Mouse (Mus musculus): Measurements from ENCODE around the gene Mmgt2.
A peak's percentile ranks its signal among the peaks of the same experiment; 100 is the strongest.

Gene Mmgt2

DNA sequence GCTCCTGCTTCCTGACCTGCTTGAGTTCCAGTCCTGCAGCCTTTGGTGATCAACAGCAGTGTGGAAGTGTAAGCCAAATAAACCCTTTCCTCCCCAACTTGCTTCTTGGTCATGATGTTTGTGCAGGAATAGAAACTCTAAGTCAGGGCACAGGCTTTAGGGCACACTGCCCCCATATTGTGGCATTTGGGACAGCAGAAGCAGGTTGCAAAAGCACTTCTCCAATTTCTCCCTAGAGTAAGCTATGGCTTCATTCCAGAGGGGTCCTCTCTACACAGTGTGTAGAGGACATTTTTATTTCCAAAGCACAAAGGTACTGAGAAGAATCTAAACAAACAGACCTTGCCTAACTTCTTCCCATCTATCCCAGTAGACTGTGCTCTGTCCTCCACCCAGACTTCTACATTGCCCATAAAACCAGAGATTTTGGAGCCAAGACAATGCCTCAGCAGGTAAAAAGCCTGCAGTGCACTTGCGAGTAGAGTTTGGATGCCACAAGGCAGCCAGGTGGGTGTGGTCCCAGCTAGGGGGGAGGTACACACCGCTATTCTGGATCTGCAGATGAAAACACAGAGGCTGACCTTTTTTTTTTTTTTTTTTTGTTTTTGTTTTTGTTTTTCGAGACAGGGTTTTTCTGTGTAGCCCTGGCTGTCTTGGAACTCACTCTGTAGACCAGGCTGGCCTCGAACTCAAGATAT lies 26.7 kb upstream of the Mmgt2 start:
- DNase-seq, result no peak

DNA sequence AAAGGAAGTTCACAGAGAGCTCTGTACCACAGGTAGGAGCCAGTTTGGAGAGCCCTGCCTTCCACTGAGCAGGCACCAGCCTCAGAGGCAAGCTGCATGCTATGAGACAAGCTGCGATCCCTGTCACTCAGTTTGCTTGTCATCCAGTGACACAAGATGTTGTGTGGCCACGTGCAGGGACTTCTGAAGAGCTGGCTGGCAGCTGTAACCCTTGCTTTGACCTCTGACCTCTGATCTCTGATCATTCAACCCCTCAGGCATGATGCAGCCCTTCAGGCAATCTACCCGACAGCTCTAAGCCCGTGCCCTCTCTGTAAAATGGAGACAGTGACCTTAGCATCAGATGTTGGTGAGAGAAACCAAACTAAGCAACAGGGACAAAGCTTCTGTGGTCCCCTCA lies 25.6 kb upstream of the Mmgt2 start:
- no peak for DNase-seq

DNA sequence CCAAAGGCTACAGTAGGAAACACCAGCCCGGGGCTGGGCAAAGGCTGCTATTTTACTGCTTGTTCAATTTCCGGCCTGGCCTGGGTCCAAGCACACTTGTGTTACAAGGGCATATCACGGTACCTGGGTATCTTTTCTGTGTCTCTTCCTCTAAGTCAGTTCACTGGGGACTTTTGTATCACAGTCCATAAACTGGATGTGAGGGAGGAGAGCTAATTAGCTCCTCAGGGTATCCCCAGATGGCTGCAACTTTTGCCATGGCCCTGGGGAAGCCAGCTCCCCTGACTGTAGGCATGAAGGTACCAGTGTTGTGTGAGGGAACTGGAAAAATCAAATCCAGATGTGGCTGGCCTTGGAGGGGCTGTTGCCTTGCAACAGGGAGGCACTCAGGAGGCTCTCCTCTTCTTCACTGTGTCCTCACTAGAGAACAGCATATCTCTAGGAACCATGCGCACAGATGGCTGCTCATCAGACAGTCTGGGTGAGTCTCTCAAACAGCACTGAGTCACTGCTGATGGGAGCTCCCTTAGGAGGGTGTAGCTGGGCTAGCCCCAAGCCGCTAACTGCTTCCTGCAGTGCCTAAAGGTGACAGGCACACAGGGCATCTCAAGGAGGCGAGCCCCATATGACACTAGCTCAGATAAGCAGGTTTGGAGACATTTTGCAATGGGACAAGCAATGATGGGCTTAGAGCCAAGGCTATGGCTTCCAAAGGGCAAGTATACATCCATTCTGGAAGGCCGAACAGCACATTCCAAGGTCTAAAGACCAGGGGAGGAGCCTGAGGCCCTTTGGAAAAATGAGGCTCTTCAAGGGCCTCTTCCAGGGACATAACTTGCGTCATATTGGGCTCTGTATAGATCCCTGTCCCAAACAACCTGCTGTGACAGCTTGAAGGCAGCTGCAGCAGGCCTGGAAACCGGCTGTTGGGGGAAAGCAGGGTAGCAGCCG lies 23.8 kb upstream of the Mmgt2 start:
- peak; percentile 45 to 73 for DNase-seq

DNA sequence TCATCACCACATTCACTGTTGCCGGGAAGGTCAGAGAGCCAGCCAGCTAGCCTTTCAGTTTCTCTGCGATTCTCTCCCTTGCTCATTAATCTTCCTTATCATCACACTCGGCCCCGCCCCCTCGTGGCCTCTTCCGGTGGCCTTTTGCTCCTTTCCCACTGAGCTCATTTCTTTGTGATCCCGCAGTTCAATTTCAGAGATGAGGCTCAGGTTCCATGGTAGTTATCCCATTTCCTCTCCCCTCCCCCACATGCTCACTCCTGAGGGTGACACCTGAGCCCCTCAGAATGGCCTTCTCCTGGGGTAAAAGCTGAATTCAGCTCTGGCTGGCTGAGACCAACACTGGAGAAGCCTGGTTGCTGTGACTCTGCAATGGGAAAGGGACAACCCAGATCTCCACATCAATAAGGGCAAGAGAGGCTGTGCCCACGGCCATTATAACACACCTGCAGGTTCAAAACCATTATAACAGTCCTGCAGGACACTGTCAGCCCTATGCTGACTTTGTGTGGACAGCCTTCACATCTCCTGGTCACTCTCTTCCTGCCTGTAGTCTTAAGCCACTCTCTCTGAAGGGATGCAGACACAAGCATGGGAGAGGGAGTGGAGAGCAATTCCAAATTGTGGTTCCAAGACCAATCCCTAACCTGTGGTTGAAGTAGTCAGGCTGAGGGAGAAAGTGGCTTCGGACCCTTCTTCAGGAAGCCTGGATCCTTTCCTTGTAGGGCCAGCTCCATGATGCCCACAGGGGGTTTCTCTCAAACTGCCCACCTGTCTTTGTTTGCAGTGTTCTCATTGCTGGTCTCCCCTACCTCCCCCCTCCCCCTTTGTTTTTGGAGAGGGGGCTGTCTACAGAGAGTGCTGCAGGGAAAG lies 18.9 kb upstream of the Mmgt2 start:
- peak; percentile 40 to 67 for DNase-seq

DNA sequence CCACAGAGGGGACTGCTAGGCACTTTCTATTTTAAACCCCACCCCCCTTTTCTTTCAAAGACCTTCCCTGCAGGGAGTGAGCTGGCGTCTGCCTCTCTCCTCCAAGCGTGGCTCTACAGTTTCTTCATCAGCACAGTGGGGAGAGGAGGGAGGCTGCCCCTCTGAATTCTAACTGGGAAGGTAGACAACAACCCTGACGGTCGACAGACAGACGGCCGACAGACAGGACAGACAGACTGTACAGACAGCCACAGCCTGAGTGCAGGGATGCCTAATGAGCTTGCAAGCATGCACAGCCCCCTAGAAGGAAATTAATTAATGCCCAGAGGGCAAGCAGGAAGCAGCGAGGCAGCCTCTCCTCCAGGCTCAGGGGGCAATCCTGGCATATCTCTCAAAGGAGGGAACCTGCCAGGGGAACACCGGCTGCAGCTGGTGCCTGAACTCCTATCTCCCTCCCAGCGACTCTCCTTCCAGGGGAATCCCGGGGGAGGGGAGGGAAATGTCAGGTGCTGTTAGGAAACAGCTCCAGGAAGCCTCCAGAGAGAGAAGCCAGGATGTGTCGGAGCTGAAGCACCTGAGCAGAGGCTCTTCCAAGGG lies 18.1 kb upstream of the Mmgt2 start:
- no peak for DNase-seq

DNA sequence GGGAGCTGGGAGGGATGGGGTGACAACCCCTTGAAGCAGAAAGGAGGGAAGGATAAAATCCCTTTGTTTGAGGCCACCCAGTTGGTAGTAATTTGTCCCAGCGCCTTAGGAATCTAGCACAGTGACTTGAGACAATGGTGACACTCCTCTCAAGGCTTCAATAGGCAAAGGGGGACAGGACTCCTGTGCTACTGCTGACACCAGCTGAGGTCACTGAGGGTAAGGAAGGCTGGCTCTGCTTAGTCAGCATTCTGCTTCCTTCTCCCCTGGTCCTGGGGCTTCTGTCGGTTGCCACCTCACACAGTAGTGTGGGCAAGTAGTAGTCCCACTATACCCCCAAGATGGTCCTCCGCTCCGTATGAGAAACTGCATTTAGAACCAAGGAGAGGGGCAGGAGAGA lies 17.3 kb upstream of the Mmgt2 start:
- no peak for DNase-seq

DNA sequence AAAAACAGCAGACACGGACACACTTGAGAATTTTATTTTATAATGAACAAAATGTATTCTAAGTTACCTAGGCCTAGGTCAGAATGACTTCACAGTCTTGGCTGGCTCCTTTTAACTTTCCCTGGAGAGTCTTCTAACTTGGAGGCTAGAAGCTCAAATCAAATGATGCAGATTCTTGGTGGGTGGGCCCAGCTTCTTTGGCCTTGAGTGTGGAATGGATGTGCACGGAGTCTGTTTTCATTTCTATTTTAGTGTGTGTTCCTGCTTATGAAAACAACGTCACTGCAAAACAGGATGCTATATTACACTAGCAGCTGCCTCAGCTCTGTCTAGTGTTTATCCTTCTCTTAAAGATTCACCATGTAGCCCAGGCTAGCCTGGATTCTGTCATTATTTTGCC lies 13.1 kb upstream of the Mmgt2 start:
- DNase-seq, result no peak

DNA sequence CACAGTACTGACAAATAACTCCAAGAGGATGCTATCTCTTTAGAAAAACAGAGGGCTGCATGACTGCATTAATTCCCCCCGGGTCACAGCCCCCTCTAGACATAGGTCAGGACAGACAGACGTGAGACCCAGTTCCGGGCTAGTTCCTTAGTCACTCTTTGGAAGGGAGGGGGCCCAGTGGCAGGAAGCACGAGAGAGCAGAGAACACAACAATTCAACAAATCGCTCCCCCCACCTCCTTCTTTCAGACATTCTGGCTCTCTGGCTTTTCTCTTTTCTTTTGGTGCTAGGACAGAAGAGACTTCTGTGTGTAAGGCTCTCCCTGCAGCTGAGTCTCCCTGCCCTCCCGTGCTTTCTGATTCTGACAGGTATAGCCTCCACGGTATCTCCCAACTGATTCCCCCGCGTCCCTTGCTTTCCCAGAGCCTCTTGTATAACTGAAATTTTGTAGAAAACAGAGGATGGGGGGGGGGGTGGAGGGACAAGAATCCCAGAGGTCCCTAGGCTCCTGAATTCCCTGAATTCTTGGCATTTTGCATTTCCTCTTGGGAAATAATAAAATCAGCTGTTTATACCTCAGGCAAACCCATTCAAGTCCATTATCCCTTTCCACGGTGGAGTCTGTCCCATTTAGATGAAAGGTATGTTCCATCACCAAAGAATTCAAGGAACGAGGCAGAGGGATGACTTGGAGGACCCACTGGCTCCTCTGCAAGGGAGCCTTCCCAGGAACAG lies 12.2 kb upstream of the Mmgt2 start:
- DNase-seq, result peak in 1 of 2 experiments; percentile 32

DNA sequence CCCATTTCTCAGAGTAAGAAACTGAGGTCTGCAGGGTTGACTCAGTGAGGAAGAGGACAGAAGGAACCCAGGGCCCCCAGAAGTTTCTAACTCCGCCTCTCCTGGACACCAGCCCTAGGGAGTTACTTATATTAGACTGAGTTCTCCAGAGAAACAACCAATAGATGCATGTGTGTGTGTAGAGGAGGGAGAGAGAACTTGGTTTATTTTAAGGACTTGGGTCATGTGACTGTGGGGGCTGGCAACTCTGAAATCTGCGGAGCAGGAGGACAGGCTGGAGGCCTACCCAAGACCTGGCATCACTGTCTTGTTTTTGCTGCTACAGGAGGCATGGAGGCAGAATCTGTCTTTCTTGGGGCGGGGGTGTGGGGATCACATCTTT lies 11.6 kb upstream of the Mmgt2 start:
- peak; percentile 37 to 38 for DNase-seq

DNA sequence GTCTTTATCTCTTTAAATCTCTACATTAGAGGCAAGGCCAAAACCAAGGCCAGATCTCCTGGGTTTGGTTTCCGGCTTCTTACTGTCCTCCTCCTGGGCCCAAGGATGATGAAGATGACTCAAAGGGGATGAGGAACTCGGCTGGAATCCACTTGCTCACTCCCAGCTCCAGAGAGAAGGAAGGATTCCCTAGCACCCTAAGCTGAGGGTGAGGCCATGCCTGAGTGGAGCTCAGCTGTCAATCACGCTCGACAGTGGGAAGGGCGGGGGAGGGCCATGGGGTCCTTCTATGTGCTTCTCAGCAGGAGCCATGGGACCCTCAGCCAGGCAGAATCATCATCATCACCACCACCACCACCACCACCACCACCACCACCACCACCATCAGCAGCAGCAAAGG lies 11.1 kb upstream of the Mmgt2 start:
- DNase-seq, result no peak

DNA sequence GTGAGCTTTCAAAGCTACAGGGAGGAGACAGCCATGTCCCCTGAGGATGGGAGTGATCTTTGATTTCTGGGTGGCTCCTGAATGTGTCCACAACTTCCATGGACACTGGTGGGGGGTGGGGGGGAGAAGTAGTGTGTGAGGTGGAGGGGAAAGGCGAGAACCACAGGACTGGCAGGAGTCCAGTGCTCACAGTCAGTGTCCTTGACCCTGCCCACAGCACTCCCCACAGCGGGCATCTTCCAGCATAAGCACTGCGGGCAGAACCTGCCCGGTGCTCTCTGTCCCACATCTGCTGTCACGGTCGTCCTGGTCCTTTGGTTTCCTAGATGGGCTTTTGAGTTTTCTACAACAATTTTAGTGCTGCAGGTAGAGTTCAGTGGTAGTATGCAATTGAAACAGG lies 10.7 kb upstream of the Mmgt2 start:
- DNase-seq, result no peak

DNA sequence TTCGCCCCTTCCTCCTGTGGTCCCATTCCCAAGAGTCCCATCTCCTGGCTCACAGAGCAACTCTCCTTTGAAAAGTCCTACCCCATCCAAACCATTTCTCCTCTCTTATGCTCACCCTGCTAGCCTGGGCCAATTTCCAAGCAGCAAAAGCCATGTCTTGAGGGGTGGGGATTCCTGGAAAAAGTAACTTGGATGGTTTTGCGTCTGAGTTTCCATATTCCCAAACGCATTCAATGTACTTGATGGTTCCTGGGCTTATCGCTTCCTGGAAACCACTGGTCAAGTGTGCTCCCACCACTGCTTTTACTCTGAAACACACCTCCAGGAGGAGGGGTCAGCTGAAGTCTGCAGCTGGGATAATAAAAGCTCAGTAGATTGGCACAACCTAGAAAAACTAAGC lies 10.1 kb upstream of the Mmgt2 start:
- DNase-seq, result no peak

DNA sequence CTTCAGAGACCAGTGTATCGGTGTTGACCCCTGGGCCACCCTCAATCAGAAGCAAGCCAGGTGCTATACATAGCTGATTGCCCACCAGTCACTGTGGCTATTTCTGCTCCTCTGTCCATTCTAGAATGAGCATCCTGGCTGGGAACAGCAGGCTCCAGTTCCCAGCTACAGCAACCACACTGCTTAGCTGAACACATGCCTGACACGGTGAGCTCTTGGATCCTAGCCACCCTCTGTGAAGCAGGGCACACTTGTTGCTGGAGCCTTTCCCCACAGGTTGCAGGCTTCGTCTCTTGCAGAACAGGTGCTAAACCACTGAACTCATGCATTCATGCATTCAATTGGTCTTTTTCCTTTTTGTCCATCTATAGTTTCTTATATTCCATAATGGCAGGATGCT lies 8.1 kb upstream of the Mmgt2 start:
- DNase-seq, result no peak

DNA sequence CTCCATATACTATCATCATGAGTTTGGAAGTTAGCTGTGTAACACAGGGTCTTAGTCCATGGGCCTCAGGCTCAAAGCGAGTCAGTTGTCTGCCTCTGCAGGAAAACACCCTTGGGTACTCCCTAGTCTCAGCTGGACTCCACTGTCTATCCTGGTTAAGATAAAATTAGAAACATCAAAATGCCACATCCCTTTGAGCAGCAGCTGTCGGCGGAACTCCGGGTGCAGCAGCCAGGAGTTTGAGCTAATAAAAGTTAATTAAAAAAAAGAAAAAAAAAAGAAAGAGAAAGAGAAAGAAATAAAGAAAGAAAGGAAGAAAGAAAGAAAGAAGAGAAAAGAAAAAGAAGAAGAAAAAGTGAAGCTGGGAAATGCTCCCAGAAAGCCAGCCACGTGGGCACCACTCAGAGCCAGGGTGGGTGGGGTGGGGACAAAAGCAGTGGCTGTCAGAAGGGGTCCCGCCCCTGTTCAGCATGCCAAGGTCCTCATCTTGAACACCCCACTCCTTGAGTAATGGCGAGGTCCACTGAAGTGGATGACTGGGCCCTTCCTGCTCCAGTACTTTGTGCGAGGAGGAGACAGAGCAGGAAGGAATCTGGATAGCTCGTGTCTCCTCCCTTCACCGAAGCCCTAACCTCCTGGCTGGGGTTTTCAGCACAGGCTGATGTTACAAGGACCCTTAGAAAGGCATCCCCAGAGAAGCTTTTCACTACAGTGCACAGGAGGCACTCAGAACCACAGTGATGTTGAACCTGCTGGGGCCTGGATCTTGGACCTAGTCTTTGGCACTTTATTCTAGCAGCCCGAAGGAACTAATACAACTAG lies 6.2 kb upstream of the Mmgt2 start:
- DNase-seq, result no peak

DNA sequence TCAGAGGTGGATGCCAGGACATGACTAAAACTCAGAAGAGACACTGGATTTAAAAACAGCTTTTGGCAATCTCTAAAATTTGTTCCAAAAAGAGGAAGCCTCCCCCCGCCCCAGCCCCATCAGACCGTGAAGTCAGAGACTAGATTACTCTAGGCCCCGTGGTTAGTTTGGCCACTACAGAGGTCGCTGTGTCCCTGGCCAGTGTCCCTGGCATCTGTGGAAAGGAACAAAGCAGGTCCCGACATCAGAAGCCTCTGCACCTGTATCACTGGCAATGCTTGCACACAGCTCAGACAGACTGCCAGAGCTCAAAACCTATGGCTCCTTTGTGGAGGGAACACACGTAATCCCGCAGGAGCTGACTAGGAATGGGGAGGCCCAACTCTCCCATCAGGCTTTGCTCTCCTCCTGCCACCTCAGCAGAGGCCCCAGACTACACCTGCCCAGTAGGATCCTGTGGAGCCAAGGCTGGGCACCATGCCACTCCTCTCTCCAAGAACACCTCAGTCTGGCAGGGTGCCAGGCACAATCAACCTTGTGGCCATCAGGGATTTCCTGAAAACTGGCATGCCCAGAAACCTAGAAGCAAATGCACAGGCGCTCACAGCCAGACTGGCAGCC lies 5.3 kb upstream of the Mmgt2 start:
- DNase-seq, result peak; percentile 89 to 91

DNA sequence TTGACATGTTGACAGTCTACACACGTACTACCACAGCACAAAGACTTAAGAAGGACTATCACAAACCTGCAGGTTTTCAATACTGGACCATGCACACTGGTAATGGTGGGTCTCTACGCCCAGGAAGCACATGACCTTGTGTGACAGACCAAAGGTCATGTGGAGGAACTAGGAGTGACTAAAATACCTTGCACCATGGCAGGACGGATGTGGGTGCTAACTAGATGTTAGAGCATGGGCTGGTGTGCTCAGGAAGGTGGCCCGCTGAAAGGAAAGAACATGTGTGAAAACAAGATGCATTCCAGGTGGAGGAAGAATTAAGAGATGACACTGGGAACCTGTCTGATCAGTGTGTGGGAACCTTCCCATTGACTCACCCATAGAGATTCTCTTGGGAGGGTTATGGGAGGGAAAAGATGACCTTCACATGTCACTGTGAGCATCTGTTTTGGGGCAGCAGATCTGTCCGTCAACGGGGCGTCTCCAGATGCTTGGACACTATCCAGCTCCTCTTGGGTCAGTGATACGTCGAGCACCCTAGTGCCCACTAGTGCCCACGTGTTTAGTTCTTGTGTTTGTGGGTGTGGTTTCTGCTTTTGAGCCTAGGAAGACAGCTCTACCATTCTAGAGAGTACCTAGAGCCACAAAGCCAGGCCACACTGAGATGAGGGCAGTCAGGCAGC lies 4.6 kb upstream of the Mmgt2 start:
- DNase-seq, result no peak

DNA sequence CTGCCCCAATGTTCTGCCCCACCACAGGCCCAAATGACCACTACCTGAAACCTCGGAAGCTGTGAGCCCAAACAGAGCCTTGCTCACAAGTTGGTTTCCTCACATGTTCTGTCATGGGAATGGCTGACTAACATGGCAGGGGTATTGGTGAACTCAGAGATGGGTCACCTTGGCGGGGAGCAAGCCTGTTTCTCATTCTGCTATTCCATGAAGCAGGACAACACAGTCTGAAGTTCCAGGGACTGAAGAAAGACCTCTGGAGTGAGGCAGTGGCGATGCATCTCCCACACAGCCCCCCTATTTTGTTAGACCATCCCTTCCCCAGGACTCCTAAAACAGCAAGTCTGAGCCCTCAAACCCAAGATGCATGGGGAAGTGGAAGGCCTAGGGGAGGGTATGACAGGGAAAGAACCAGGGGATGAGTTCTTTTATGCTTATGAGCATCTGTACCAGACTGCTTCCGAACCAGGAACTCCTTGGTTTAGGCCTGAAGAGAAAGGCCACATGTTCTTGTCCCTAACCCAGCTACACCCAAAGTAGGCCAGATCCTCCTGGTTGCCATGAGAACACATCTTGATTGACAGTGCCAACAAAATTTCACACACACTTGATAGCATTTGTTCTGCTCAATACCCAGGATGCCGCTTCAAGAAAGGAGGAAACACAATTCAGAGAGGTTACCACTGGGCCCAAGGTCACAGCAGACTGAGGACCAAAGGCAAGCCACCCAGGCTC lies 3.7 kb upstream of the Mmgt2 start:
- no peak for DNase-seq

DNA sequence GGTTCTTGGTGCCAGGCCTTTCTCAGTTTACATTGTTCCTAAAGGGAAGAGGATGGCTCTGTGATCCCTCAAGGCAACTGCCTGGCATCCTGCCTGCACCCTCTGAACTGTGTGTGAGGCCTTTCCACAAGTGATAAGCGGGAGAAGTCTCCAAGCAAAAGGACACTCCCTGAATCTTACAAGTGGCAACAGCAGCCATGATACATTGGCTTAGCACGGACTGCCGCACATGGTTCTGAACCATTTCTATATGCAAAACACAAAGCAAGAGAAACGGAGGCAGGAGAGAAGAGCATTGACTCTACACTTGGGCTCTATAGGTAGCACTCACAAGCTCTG lies 3.2 kb upstream of the Mmgt2 start:
- no peak for DNase-seq

DNA sequence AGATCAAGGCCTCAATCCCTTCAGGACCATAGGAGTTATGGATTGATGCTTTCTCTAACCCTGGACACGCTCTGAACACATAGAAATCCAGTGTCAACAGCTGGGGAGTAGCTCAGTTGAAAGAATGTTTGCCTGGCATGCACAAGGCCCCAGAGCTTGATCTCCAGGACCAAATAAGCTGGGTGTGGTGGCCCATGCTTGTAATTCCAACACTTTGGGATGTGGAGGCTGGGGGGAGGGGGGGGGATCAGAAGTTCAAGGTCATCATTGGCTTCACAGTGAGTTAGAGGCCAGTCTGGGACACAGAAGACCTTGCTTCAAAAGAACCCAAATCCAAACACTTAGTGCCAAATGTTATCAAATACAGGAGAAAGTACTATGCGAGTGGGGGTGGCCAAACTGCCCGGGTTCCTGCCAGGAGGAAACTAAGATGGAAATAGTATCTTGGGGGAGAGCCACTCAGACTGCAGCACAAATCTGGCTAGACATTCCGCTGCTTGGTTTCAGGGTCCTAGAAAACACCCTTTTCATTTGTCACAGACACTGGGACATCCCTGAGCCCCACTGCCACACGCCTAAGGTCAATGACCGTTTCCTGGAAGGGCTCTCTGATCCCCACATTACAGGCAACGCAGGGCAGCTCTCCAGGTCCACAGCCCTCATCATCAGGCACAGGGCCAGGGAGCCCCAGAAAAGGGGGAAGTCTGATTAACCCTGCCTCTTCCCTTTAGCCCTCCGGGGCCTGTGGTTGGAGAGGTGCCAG lies 2.6 kb upstream of the Mmgt2 start:
- DNase-seq, result no peak

All from kidney, postnatal 36 days (tissue).